Mouse (Mus musculus) left cerebral cortex, adult 18-20 months (tissue): ENCODE measurements around the gene H60b. TPM values are rescaled to one million over a fixed set of nuclear protein-coding genes. Genes with fewer than 3 reads are reported as not detected.
"Not testable (repeated sequence)": the region's sequence is repeated elsewhere in the genome, so short reads cannot be mapped to it uniquely, and the experiment has no call there.

Experiments used
- DNase-seq, 2 experiments: peaks; one replicate each; pipeline ENCODE4 v3.0.0; 2021 to 2022; ENCODE audit warnings: low spot score in 2 of 2, mixed read lengths in 1 of 2
- total RNA-seq, 2 experiments: library from RNA; stranded (reverse); gene quantifications; 2 replicates each; pipeline ENCODE4 v1.2.3; 2021

H60b gene
- total RNA-seq, 2 experiments from 2014 or later, result 0.33 to 0.37 TPM

GRCm38 (mm10) chr10:22163705-22164583 lies 5.6 kb downstream of the H60b start:
- DNase-seq, result peak; percentile 68 to 80

- DNase-seq, result not testable (repeated sequence)
These were observed 7.1 kb downstream of the H60b start for GRCm38 (mm10) chr10:22165328-22166003.

- not testable (repeated sequence) for DNase-seq
These were observed 7.6 kb downstream of the H60b start for GRCm38 (mm10) chr10:22166025-22166424.

GRCm38 (mm10) chr10:22167061-22167460 lies 8.7 kb downstream of the H60b start:
- DNase-seq, result not testable (repeated sequence)

GRCm38 (mm10) chr10:22169116-22169515 lies 10.7 kb downstream of the H60b start:
- not testable (repeated sequence) for DNase-seq

GRCm38 (mm10) chr10:22172431-22173334 lies 14.3 kb downstream of the H60b start:
- not testable (repeated sequence) for DNase-seq

GRCm38 (mm10) chr10:22173335-22174189 lies 15.2 kb downstream of the H60b start:
- DNase-seq, result not testable (repeated sequence)

- not testable (repeated sequence) for DNase-seq
These were observed 15.8 kb downstream of the H60b start for GRCm38 (mm10) chr10:22174190-22174487.

GRCm38 (mm10) chr10:22176515-22176914 lies 18.1 kb downstream of the H60b start:
- DNase-seq, result not testable (repeated sequence)

GRCm38 (mm10) chr10:22191035-22191434 lies 32.6 kb downstream of the H60b start:
- DNase-seq, result not testable (repeated sequence)

GRCm38 (mm10) chr10:22201352-22201751 lies 43.0 kb downstream of the H60b start:
- DNase-seq, result not testable (repeated sequence)

- not testable (repeated sequence) for DNase-seq
These were observed 44.6 kb downstream of the H60b start for GRCm38 (mm10) chr10:22202784-22203583.

- DNase-seq, result not testable (repeated sequence)
These were observed 48.1 kb downstream of the H60b start for GRCm38 (mm10) chr10:22206443-22206842.

GRCm38 (mm10) chr10:22212012-22212696 lies 53.8 kb downstream of the H60b start:
- peak; percentile 34 to 35 for DNase-seq

- peak; percentile 2 to 5 for DNase-seq
These were observed 65.3 kb downstream of the H60b start for GRCm38 (mm10) chr10:22223474-22224349.

GRCm38 (mm10) chr10:22265060-22265459 lies 106.7 kb downstream of the H60b start:
- no peak for DNase-seq

GRCm38 (mm10) chr10:22270879-22271786 lies 112.7 kb downstream of the H60b start:
- DNase-seq, result not testable (repeated sequence)
